Mouse (Mus musculus) liver, embryonic 11.5 days (tissue): Measurements from ENCODE around the gene Sugct. TPM values are rescaled to one million over a fixed set of nuclear protein-coding genes. Genes with fewer than 3 reads are reported as not detected.
A peak's percentile ranks its signal among the peaks of the same experiment; 100 is the strongest.

Experiments
- ATAC-seq: fragments of 200-750 bp; cut with Nextera tagmentation; replicated peaks from 2 replicates; pipeline ENCODE4 v1.8.0; 2017; ENCODE audit warnings: moderate number of reproducible peaks, mild to moderate bottlenecking, moderate TSS enrichment, moderate library complexity; ENCODE audit not compliant: low FRiP score
- DNase-seq: peaks from one replicate; pipeline ENCODE4 v3.0.0-alpha.2; 2017; ENCODE audit warnings: low spot score
- H3K27ac ChIP-seq: fragments of 300-500 bp; sonication (generic); 2 replicates; pipeline ENCODE4 v1.5.1; 2014; ENCODE audit warnings: mild to moderate bottlenecking, low read depth, low read length, control low read depth
- H3K27me3 ChIP-seq: fragments of 300-500 bp; sonication (generic); replicated peaks from 2 replicates; pipeline ENCODE4 v1.6.1; 2014; ENCODE audit warnings: low read length, mixed read lengths; ENCODE audit not compliant: control insufficient read depth, insufficient read depth
- H3K36me3 ChIP-seq: fragments of 300-500 bp; sonication (generic); 2 replicates; pipeline ENCODE4 v1.6.1; 2014; ENCODE audit warnings: mild to moderate bottlenecking, low read length, moderate library complexity, mixed read lengths; ENCODE audit not compliant: control insufficient read depth, insufficient read depth
- H3K4me1 ChIP-seq: fragments of 300-500 bp; sonication (generic); replicated peaks from 2 replicates; pipeline ENCODE4 v1.6.1; 2014; ENCODE audit warnings: low read length, mixed read lengths; ENCODE audit not compliant: control insufficient read depth, insufficient read depth
- H3K4me2 ChIP-seq: fragments of 300-500 bp; sonication (generic); 2 replicates; pipeline ENCODE4 v1.6.1; 2014; ENCODE audit warnings: mild to moderate bottlenecking, control low read depth, moderate library complexity
- H3K4me3 ChIP-seq: fragments of 300-500 bp; sonication (generic); 2 replicates; pipeline ENCODE4 v1.5.1; 2014; ENCODE audit warnings: low read depth, low read length, control low read depth
- H3K9ac ChIP-seq: fragments of 300-500 bp; sonication (generic); 2 replicates; pipeline ENCODE4 v1.6.1; 2014; ENCODE audit warnings: low read depth, low read length, control low read depth
- H3K9me3 ChIP-seq: fragments of 300-500 bp; sonication (generic); 2 replicates; pipeline ENCODE4 v1.6.1; 2016; ENCODE audit warnings: low read length, inconsistent platforms, mixed read lengths; ENCODE audit not compliant: control insufficient read depth
- WGBS: fragments of 180-500 bp; shearing (Covaris S2); extraction: QIAGEN DNeasy Blood & Tissue Kit; methylation state at CpG from one replicate; pipeline ENCODE4 v1.1.7; 2014; 5-methylcytosine and 5-hydroxymethylcytosine counted together
- polyA plus RNA-seq: library from polyadenylated mRNA; unstranded; fragments of >200 nt; fragmentation: Nextera tagmentation; extraction: Ambion mirVana; gene quantifications from 2 replicates; pipeline ENCODE4 v1.2.1, GENCODE M21; 2014

Sugct gene
- polyA plus RNA-seq, 1 experiment from 2014 or later, result 2.6 TPM

- no peaks in the 10 kb centered on the region for H3K36me3 ChIP-seq
- H3K4me3 ChIP-seq, result no peak overlapping the region
- H3K4me2 ChIP-seq, result no peak overlapping the region
- no peaks in the 10 kb centered on the region for H3K27me3 ChIP-seq
- H3K27ac ChIP-seq, result no peak overlapping the region
- no peak for DNase-seq
- no peaks in the 10 kb centered on the region for H3K4me1 ChIP-seq
- no peak overlapping the region for H3K9ac ChIP-seq
- ATAC-seq, result no peak
- 49% methylated on average over 4 of the region's 4 CpGs for WGBS
- H3K9me3 ChIP-seq, result no peaks in the 10 kb centered on the region
These were observed 398.4 kb downstream of the Sugct start for GRCm38 (mm10) chr13:17296912-17297311.

DNA sequence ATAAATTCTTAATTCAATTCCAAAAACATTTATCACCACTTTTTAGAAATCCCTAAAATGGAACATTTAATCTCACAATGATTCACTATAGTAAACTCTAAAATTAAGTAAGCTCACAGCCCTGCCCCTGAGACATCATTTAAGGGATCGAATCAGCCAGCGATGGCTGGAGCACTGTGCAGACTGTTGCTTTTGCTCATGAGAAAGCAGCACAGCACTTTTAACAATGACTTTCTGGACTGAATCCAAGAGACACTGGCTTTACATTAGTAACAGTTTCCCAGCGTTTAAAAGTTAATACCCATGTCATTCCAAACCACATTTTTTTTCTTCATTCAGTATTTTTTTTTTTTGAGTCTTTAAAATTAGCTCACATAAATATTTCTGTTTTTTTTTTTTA is 398.9 kb downstream of the Sugct start:
- Histone ChIP-seq H3K27ac (no peak overlapping the region), H3K4me1 (no peaks in the 10 kb centered on the region), H3K9me3 (no peaks in the 10 kb centered on the region), H3K27me3 (no peaks in the 10 kb centered on the region), H3K4me3 (no peak overlapping the region), H3K36me3 (no peaks in the 10 kb centered on the region), H3K4me2 (no peak overlapping the region), H3K9ac (no peak overlapping the region)
- no peak for DNase-seq
- WGBS, result 86% methylated on average over 3 of the region's 3 CpGs
- no peak for ATAC-seq

DNA sequence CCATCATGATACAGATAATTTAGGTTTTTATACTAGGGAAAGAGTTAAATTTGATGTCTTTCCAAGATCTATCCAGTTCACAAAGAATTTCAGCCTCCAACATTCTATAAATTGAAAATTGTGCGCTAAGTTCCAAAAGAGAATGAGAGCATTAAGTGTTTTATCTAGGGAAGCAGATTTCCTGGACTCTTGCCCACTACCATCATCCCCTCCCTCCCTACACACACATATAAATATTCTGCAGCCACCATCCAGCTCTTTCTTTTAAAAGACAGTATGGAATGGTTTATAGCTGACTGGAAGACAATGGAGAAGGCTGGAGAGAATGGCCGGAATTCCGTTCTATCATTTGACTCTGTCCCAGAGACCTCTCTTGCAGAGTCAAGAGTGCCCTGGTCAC is 404.3 kb downstream of the Sugct start:
- Histone ChIP-seq H3K4me2 (no peak overlapping the region), H3K4me1 (no peaks in the 10 kb centered on the region), H3K27me3 (no peaks in the 10 kb centered on the region), H3K9ac (no peak overlapping the region), H3K27ac (no peak overlapping the region), H3K36me3 (no peaks in the 10 kb centered on the region), H3K4me3 (no peak overlapping the region), H3K9me3 (no peaks in the 10 kb centered on the region)
- 68% methylated on average over 3 of the region's 3 CpGs for WGBS
- ATAC-seq (no peak), DNase-seq (no peak)

GRCm38 (mm10) chr13:17288377-17288776 is 407.0 kb downstream of the Sugct start:
- H3K4me2 ChIP-seq, result no peak overlapping the region
- no peak for DNase-seq
- no peak overlapping the region for H3K4me3 ChIP-seq
- H3K9ac ChIP-seq, result no peak overlapping the region
- no peak overlapping the region for H3K27ac ChIP-seq
- no peaks in the 10 kb centered on the region for H3K36me3 ChIP-seq
- no peaks in the 10 kb centered on the region for H3K4me1 ChIP-seq
- no peaks in the 10 kb centered on the region for H3K9me3 ChIP-seq
- H3K27me3 ChIP-seq, result no peaks in the 10 kb centered on the region
- ATAC-seq, result no peak
- WGBS, result 33% methylated on average over 1 of the region's 1 CpGs

- H3K4me1 ChIP-seq, result no peaks in the 10 kb centered on the region
- H3K9me3 ChIP-seq, result no peaks in the 10 kb centered on the region
- no peak overlapping the region for H3K4me2 ChIP-seq
- DNase-seq (no peak), ATAC-seq (no peak)
- no peak overlapping the region for H3K9ac ChIP-seq
- H3K27me3 ChIP-seq, result no peaks in the 10 kb centered on the region
- H3K36me3 ChIP-seq, result no peaks in the 10 kb centered on the region
- WGBS, result 84% methylated on average over 3 of the region's 3 CpGs
- no peak overlapping the region for H3K27ac ChIP-seq
- H3K4me3 ChIP-seq, result no peak overlapping the region
These were observed 449.4 kb downstream of the Sugct start for GRCm38 (mm10) chr13:17245936-17246335.

DNA sequence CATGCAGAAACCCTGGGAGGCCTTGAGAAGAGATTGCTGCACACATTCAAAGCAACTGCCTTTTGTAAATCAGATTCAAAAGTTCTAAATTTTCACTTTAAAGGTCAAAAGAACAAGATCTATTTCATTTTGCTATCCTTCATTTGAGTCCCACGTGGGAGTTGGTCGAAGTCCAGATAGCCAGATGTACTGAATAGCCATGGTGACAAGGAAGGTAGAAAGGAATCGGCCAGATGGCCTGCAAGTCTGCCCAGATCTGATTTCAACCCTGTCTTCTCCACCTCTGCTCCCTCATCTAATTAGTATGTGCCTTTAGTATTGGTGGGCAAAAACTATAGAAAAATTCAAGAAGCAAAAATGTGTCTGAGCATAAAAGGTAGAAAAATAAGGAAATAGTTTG is 478.8 kb downstream of the Sugct start:
- 52% methylated on average over 3 of the region's 3 CpGs for WGBS
- no peaks in the 10 kb centered on the region for H3K9me3 ChIP-seq
- no peaks in the 10 kb centered on the region for H3K36me3 ChIP-seq
- ATAC-seq (no peak), DNase-seq (no peak)
- no peak overlapping the region for H3K4me3 ChIP-seq
- H3K4me2 ChIP-seq, result no peak overlapping the region
- H3K27me3 ChIP-seq, result no peaks in the 10 kb centered on the region
- H3K27ac ChIP-seq, result no peak overlapping the region
- no peak overlapping the region for H3K9ac ChIP-seq
- no peaks in the 10 kb centered on the region for H3K4me1 ChIP-seq

- ATAC-seq, result no peak
- H3K4me2 ChIP-seq, result no peak overlapping the region
- H3K9ac ChIP-seq, result no peak overlapping the region
- H3K27ac ChIP-seq, result no peak overlapping the region
- DNase-seq, result no peak
- H3K4me1 ChIP-seq, result no peaks in the 10 kb centered on the region
- no peaks in the 10 kb centered on the region for H3K9me3 ChIP-seq
- no peaks in the 10 kb centered on the region for H3K27me3 ChIP-seq
- H3K36me3 ChIP-seq, result no peaks in the 10 kb centered on the region
- no peak overlapping the region for H3K4me3 ChIP-seq
These were observed 482.7 kb downstream of the Sugct start for GRCm38 (mm10) chr13:17212681-17213080.

DNA sequence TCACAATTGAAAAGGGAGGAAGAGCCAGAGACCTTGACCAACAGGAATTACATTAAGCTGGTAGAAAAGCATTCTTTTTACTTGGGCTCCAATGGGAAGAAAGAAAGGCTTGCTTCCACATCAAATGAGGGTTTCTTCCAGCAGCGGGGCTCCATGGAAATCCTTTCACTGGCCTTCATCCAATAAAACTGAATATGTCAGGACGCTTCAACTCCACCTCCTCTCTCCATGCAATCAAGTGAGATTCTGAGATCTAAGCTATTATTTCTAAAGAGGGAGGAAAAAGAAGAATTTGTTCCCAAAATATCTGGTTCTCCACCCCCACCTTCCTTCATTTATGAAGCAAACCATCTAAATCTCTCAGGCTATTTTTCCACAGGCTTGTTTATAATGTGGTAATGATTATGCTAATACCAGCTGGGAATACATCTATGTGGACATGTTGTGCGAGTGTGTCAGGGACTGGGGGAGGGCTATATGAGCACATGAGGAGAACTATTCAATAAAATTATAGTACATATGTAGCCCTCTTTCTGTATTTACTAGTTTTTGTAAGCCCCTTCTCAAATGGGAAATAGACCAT is 505.1 kb downstream of the Sugct start:
- no peaks in the 10 kb centered on the region for H3K9me3 ChIP-seq
- no peak for DNase-seq
- H3K4me1 ChIP-seq, result no peaks in the 10 kb centered on the region
- 80% methylated on average over 3 of the region's 3 CpGs for WGBS
- no peak overlapping the region for H3K9ac ChIP-seq
- no peaks in the 10 kb centered on the region for H3K27me3 ChIP-seq
- no peak for ATAC-seq
- no peak overlapping the region for H3K4me3 ChIP-seq
- H3K4me2 ChIP-seq, result no peak overlapping the region
- H3K27ac ChIP-seq, result no peak overlapping the region
- H3K36me3 ChIP-seq, result no peaks in the 10 kb centered on the region

DNA sequence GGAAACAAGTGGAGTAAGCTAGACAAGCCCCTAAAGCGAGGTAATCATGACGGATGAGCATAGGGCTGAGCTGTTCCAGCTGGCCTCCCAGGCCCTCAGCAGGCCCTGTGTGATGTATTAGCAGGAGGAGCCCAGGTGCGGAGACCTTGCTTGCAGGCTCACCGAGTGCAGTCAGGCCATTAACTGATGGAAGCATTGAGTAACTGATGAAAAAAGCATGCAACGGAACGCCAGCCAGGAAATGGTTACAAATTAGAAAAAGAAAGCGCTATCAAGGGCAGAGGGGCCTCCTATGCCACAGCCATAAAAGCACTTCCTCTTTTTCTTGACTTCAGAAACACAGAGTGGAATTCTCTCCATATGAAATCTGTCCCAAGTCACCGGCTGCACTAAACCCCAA is 510.1 kb downstream of the Sugct start:
- 15% methylated on average over 8 of the region's 8 CpGs for WGBS
- no peaks in the 10 kb centered on the region for H3K4me1 ChIP-seq
- H3K9me3 ChIP-seq, result no peaks in the 10 kb centered on the region
- DNase-seq (peak; percentile 38), ATAC-seq (0 out of 2 replicates have a peak, but pooled peaks have one; percentile 47)
- H3K4me3 ChIP-seq, result no peak overlapping the region
- no peaks in the 10 kb centered on the region for H3K27me3 ChIP-seq
- no peak overlapping the region for H3K9ac ChIP-seq
- no peaks in the 10 kb centered on the region for H3K36me3 ChIP-seq
- H3K27ac ChIP-seq, result no peak overlapping the region
- H3K4me2 ChIP-seq, result no peak overlapping the region
